Mouse (Mus musculus): ENCODE measurements around the gene Parp11. TPM values are rescaled to one million over a fixed set of nuclear protein-coding genes. Genes with fewer than 3 reads are reported as not detected.
A peak's percentile ranks its signal among the peaks of the same experiment; 100 is the strongest.
"Not testable (repeated sequence)": the region's sequence is repeated elsewhere in the genome, so short reads cannot be mapped to it uniquely, and the experiment has no call there.

Parp11 gene
- polyA plus RNA-seq, 1 experiment from 2014 or later: 22.7 TPM

- WGBS: 76% methylated on average over 18 of the region's 18 CpGs
- Histone ChIP-seq H3K9me3 (ENCODE audit: control insufficient read depth, low read length) (no peaks in the 10 kb centered on the region), H3K4me2 (ENCODE audit: low read length) (no peak overlapping the region), H3K36me3 (ENCODE audit: control insufficient read depth, insufficient read depth, low read length) (peaks cover 7% of the 10 kb centered on the region), H3K9ac (ENCODE audit: low read length) (no peak overlapping the region), H3K4me1 (ENCODE audit: control insufficient read depth in 2 of 2, insufficient read depth in 2 of 2, low read length in 2 of 2) (peaks cover 0 to 3% of the 10 kb centered on the region in 2 experiments; a peak in 1 of 4 replicates), H3K27me3 (ENCODE audit: control insufficient read depth, insufficient read depth, low read length) (no peaks in the 10 kb centered on the region), H3K27ac (replicated peaks in 1 of 2; ENCODE audit: control insufficient read depth in 1 of 2, insufficient read depth in 1 of 2, low read depth in 2 of 2, low read length in 2 of 2) (no peak overlapping the region), H3K4me3 (ENCODE audit: control insufficient read depth in 1 of 2, insufficient read depth in 1 of 2, low read depth in 1 of 2, low read length in 2 of 2) (no peak overlapping the region)
- ATAC-seq (ENCODE audit: insufficient number of reproducible peaks, insufficient read depth, low FRiP score, low read depth): no peak
These were observed 50.4 kb downstream of the Parp11 start for GRCm38 (mm10) chr6:127496841-127497656.

GRCm38 (mm10) chr6:127500119-127500518 lies 53.5 kb downstream of the Parp11 start:
- no peak for ATAC-seq (ENCODE audit: insufficient number of reproducible peaks, insufficient read depth, low FRiP score, low read depth)
- WGBS: 52% methylated on average over 9 of the region's 9 CpGs
- Histone ChIP-seq H3K9me3 (ENCODE audit: control insufficient read depth, low read length) (no peaks in the 10 kb centered on the region), H3K4me2 (ENCODE audit: low read length) (no peak overlapping the region), H3K36me3 (ENCODE audit: control insufficient read depth, insufficient read depth, low read length) (no peaks in the 10 kb centered on the region), H3K9ac (ENCODE audit: low read length) (no peak overlapping the region), H3K4me3 (ENCODE audit: control insufficient read depth in 1 of 2, insufficient read depth in 1 of 2, low read depth in 1 of 2, low read length in 2 of 2) (no peak overlapping the region), H3K27me3 (ENCODE audit: control insufficient read depth, insufficient read depth, low read length) (no peaks in the 10 kb centered on the region), H3K4me1 (ENCODE audit: control insufficient read depth in 2 of 2, insufficient read depth in 2 of 2, low read length in 2 of 2) (peaks cover 0 to 3% of the 10 kb centered on the region in 2 experiments; a peak in 1 of 4 replicates), H3K27ac (replicated peaks in 1 of 2; ENCODE audit: control insufficient read depth in 1 of 2, insufficient read depth in 1 of 2, low read depth in 2 of 2, low read length in 2 of 2) (no peak overlapping the region)

GRCm38 (mm10) chr6:127500806-127501205 lies 54.2 kb downstream of the Parp11 start:
- no peak for ATAC-seq (ENCODE audit: insufficient number of reproducible peaks, insufficient read depth, low FRiP score, low read depth)
- WGBS: 68% methylated on average over 3 of the region's 3 CpGs
- no peaks in the 10 kb centered on the region for H3K9me3 ChIP-seq (ENCODE audit: control insufficient read depth, low read length)
- H3K4me1 ChIP-seq (ENCODE audit: control insufficient read depth in 2 of 2, insufficient read depth in 2 of 2, low read length in 2 of 2): peaks cover 0 to 1% of the 10 kb centered on the region in 2 experiments; a peak in 1 of 4 replicates
- H3K27ac ChIP-seq (replicated peaks in 1 of 2; ENCODE audit: control insufficient read depth in 1 of 2, insufficient read depth in 1 of 2, low read depth in 2 of 2, low read length in 2 of 2): no peak overlapping the region
- no peaks in the 10 kb centered on the region for H3K27me3 ChIP-seq (ENCODE audit: control insufficient read depth, insufficient read depth, low read length)
- no peak overlapping the region for H3K4me3 ChIP-seq (ENCODE audit: control insufficient read depth in 1 of 2, insufficient read depth in 1 of 2, low read depth in 1 of 2, low read length in 2 of 2)
- H3K4me2 ChIP-seq (ENCODE audit: low read length): no peak overlapping the region
- no peaks in the 10 kb centered on the region for H3K36me3 ChIP-seq (ENCODE audit: control insufficient read depth, insufficient read depth, low read length)
- no peak overlapping the region for H3K9ac ChIP-seq (ENCODE audit: low read length)

- H3K4me2 ChIP-seq (ENCODE audit: low read length): no peak overlapping the region
- 55% methylated on average over 3 of the region's 3 CpGs for WGBS
These were observed 55.9 kb downstream of the Parp11 start for GRCm38 (mm10) chr6:127502530-127502929.

GRCm38 (mm10) chr6:127513776-127514175 lies 67.1 kb downstream of the Parp11 start:
- H3K27me3 ChIP-seq (ENCODE audit: control insufficient read depth, insufficient read depth, low read length); H3K4me3 ChIP-seq (ENCODE audit: control insufficient read depth in 1 of 2, insufficient read depth in 1 of 2, low read depth in 1 of 2, low read length in 2 of 2); H3K9ac ChIP-seq (ENCODE audit: low read length); H3K4me2 ChIP-seq (ENCODE audit: low read length); ATAC-seq (ENCODE audit: insufficient number of reproducible peaks, insufficient read depth, low FRiP score, low read depth); H3K4me1 ChIP-seq (ENCODE audit: control insufficient read depth in 2 of 2, insufficient read depth in 2 of 2, low read length in 2 of 2); H3K9me3 ChIP-seq (ENCODE audit: control insufficient read depth, low read length); H3K27ac ChIP-seq (replicated peaks in 1 of 2; ENCODE audit: control insufficient read depth in 1 of 2, insufficient read depth in 1 of 2, low read depth in 2 of 2, low read length in 2 of 2); H3K36me3 ChIP-seq (ENCODE audit: control insufficient read depth, insufficient read depth, low read length): not testable (repeated sequence)
- 94% methylated on average over 5 of the region's 12 CpGs for WGBS

More at GRCm38 (mm10) chr6:127502530-127502929, 55.9 kb downstream of the Parp11 start:
- Histone ChIP-seq H3K4me1 (ENCODE audit: control insufficient read depth in 2 of 2, insufficient read depth in 2 of 2, low read length in 2 of 2) (no peaks in the 10 kb centered on the region), H3K27ac (replicated peaks in 1 of 2; ENCODE audit: control insufficient read depth in 1 of 2, insufficient read depth in 1 of 2, low read depth in 2 of 2, low read length in 2 of 2) (no peak overlapping the region), H3K9ac (ENCODE audit: low read length) (no peak overlapping the region), H3K36me3 (ENCODE audit: control insufficient read depth, insufficient read depth, low read length) (no peaks in the 10 kb centered on the region), H3K4me3 (ENCODE audit: control insufficient read depth in 1 of 2, insufficient read depth in 1 of 2, low read depth in 1 of 2, low read length in 2 of 2) (no peak overlapping the region), H3K9me3 (ENCODE audit: control insufficient read depth, low read length) (no peaks in the 10 kb centered on the region), H3K27me3 (ENCODE audit: control insufficient read depth, insufficient read depth, low read length) (no peaks in the 10 kb centered on the region)
- ATAC-seq (ENCODE audit: insufficient number of reproducible peaks, insufficient read depth, low FRiP score, low read depth): no peak

DNA sequence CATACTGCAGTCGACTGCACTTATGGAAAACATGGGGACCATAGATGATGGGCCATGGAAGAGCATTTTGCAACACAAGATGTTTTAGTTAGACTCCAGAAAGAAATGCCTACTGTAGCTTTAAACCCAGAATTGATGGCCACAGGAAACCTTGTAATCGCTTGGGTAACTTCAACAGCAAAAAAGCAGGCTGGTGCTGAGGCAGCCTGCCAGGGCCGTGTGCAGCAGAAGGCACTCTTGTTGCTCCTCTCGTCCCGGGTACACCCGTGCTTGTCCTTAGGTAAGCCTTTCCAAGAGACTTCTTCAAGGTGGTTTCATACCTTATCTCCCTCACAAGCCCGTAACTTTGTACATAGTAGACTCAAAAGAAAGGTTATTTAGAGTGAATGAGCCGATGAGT lies 74.5 kb downstream of the Parp11 start:
- Histone ChIP-seq H3K4me1 (ENCODE audit: control insufficient read depth in 2 of 2, insufficient read depth in 2 of 2, low read length in 2 of 2) (peaks cover 0 to 8% of the 10 kb centered on the region in 2 experiments; a peak in 2 of 4 replicates), H3K27me3 (ENCODE audit: control insufficient read depth, insufficient read depth, low read length) (no peaks in the 10 kb centered on the region), H3K4me3 (ENCODE audit: control insufficient read depth in 1 of 2, insufficient read depth in 1 of 2, low read depth in 1 of 2, low read length in 2 of 2) (no peak overlapping the region), H3K9me3 (ENCODE audit: control insufficient read depth, low read length) (no peaks in the 10 kb centered on the region), H3K4me2 (ENCODE audit: low read length) (no peak overlapping the region), H3K36me3 (ENCODE audit: control insufficient read depth, insufficient read depth, low read length) (no peaks in the 10 kb centered on the region), H3K9ac (ENCODE audit: low read length) (no peak overlapping the region), H3K27ac (replicated peaks in 1 of 2; ENCODE audit: control insufficient read depth in 1 of 2, insufficient read depth in 1 of 2, low read depth in 2 of 2, low read length in 2 of 2) (no peak overlapping the region)
- no peak for ATAC-seq (ENCODE audit: insufficient number of reproducible peaks, insufficient read depth, low FRiP score, low read depth)
- 64% methylated on average over 8 of the region's 8 CpGs for WGBS

DNA sequence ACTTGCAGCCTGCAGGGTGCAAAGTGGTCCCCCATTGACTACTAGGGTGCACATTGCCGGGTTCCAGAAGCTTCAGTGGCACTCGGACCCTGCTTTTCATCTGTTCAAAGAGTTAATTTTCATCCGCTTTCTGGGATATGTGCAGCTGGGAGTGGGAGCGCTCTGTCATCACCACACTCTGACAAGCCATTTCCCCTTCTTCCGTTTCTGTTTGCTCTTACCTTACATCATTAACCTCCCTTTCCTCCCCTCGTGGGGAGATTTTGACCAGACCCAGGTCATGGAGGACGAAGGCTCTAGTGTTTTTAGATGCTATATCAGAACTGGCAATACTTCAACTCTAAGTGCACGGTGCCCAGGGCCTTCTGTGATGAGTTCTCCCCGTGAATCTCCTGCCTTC lies 75.7 kb downstream of the Parp11 start:
- H3K9ac ChIP-seq (ENCODE audit: low read length): no peak overlapping the region; the same call in 1 of the 2 replicates
- H3K36me3 ChIP-seq (ENCODE audit: control insufficient read depth, insufficient read depth, low read length): no peaks in the 10 kb centered on the region
- H3K4me3 ChIP-seq (ENCODE audit: control insufficient read depth in 1 of 2, insufficient read depth in 1 of 2, low read depth in 1 of 2, low read length in 2 of 2): no peak overlapping the region
- no peaks in the 10 kb centered on the region for H3K9me3 ChIP-seq (ENCODE audit: control insufficient read depth, low read length)
- H3K27me3 ChIP-seq (ENCODE audit: control insufficient read depth, insufficient read depth, low read length): no peaks in the 10 kb centered on the region
- peak overlapping the region; percentile 16; the same call in 1 of the 2 replicates for H3K4me2 ChIP-seq (ENCODE audit: low read length)
- H3K4me1 ChIP-seq (ENCODE audit: control insufficient read depth in 2 of 2, insufficient read depth in 2 of 2, low read length in 2 of 2): peaks cover 0 to 8% of the 10 kb centered on the region in 2 experiments; a peak in 2 of 4 replicates
- 20% methylated on average over 9 of the region's 9 CpGs for WGBS
- no peak for ATAC-seq (ENCODE audit: insufficient number of reproducible peaks, insufficient read depth, low FRiP score, low read depth)
- no peak overlapping the region for H3K27ac ChIP-seq (replicated peaks in 1 of 2; ENCODE audit: control insufficient read depth in 1 of 2, insufficient read depth in 1 of 2, low read depth in 2 of 2, low read length in 2 of 2)
